Mouse (Mus musculus): ENCODE measurements around the gene Prmt3.

GRCm38 (mm10) chr7:49774396-49774795, 3.8 kb upstream of the Prmt3 start:
- no peak for TF ChIP-seq CTCF (IDR thresholded peaks at IDR 0.05; ENCODE audit: low read depth)
- no peak for TF ChIP-seq EP300 (IDR thresholded peaks at IDR 0.05; ENCODE audit: low read depth)
